Mouse (Mus musculus): ENCODE measurements around the gene Ptms. TPM values are rescaled to one million over a fixed set of nuclear protein-coding genes. Genes with fewer than 3 reads are reported as not detected.

The Ptms gene
- 278 and 322 TPM in 2 replicates for polyA plus RNA-seq (2012)

GRCm38 (mm10) chr6:124919695-124920317 lies at the start of gene Ptms:
TSS of gene Ptms (minus strand) at chr6:124920103.

GRCm38 (mm10) chr6:124965088-124965719 lies 45.3 kb upstream of the Ptms start, which contains the start of gene Cops7a:
TSS of gene Cops7a (minus strand) at chr6:124965538.

GRCm38 (mm10) chr6:124930754-124931524 lies 11.0 kb upstream of the Ptms start, which contains the start of gene Mlf2:
TSS of gene Mlf2 (plus strand) at chr6:124931386.

GRCm38 (mm10) chr6:124911533-124912218 lies 8.2 kb downstream of the Ptms start, which contains the start of gene Lag3:
TSS of gene Lag3 (minus strand) at chr6:124911705.

GRCm38 (mm10) chr6:124887986-124888385 lies 31.9 kb downstream of the Ptms start, which contains the start of gene Cd4:
TSS of gene Cd4 (minus strand) at chr6:124888221.

Other genes with a start within 250 kb of the Ptms start
- 294 and 299 TPM in 2 replicates for gene Emg1, start 207.9 kb downstream of the Ptms start, polyA plus RNA-seq (2012)
- gene Phb2, start 207.8 kb downstream of the Ptms start, polyA plus RNA-seq (2012) = 308 and 359 TPM in 2 replicates
- gene Ptpn6, start 181.4 kb downstream of the Ptms start, polyA plus RNA-seq (2012) = 65.9 and 80.8 TPM in 2 replicates
- gene Grcc10, start 178.7 kb downstream of the Ptms start, polyA plus RNA-seq (2012) = 50.4 and 53.2 TPM in 2 replicates
- gene Gm45234, start 164.1 kb downstream of the Ptms start, polyA plus RNA-seq (2012) = not detected in 2 replicates
- 111 and 137 TPM in 2 replicates for gene Atn1, start 163.6 kb downstream of the Ptms start, polyA plus RNA-seq (2012)
- 0.37 and 0.90 TPM in 2 replicates for gene Eno2, start 150.4 kb downstream of the Ptms start, polyA plus RNA-seq (2012)
- gene Lrrc23, start 140.4 kb downstream of the Ptms start, polyA plus RNA-seq (2012) = 0.37 and 0.47 TPM in 2 replicates
- gene Spsb2, start 111.4 kb downstream of the Ptms start, polyA plus RNA-seq (2012) = 10.0 and 16.9 TPM in 2 replicates
- gene Tpi1, start 105.8 kb downstream of the Ptms start, polyA plus RNA-seq (2012) = 195 and 233 TPM in 2 replicates
- gene Usp5, start 90.6 kb downstream of the Ptms start, polyA plus RNA-seq (2012) = 83.8 and 84.6 TPM in 2 replicates
- 43.2 and 59.7 TPM in 2 replicates for gene Cdca3, start 90.6 kb downstream of the Ptms start, polyA plus RNA-seq (2012)
- gene Gnb3, start 79.8 kb downstream of the Ptms start, polyA plus RNA-seq (2012) = 0.22 TPM in 1 of 2 replicates, not detected in the other
- 8.2 and 16.7 TPM in 2 replicates for gene P3h3, start 62.4 kb downstream of the Ptms start, polyA plus RNA-seq (2012)
- gene Gpr162, start 56.1 kb downstream of the Ptms start, polyA plus RNA-seq (2012) = 0.09 and 0.18 TPM in 2 replicates
- 0.43 and 0.93 TPM in 2 replicates for gene Cd4, start 31.9 kb downstream of the Ptms start, polyA plus RNA-seq (2012)
- gene Lag3, start 8.4 kb downstream of the Ptms start, polyA plus RNA-seq (2012) = 5.7 and 9.5 TPM in 2 replicates
- gene Mlf2, start 11.3 kb upstream of the Ptms start, polyA plus RNA-seq (2012) = 177 and 232 TPM in 2 replicates
- 50.6 and 53.4 TPM in 2 replicates for gene Cops7a, start 45.4 kb upstream of the Ptms start, polyA plus RNA-seq (2012)
- 0.24 and 1.00 TPM in 2 replicates for gene Pianp, start 76.6 kb upstream of the Ptms start, polyA plus RNA-seq (2012)
- gene Zfp384, start 89.0 kb upstream of the Ptms start, polyA plus RNA-seq (2012) = 74.6 and 80.3 TPM in 2 replicates
- gene Ing4, start 119.7 kb upstream of the Ptms start, polyA plus RNA-seq (2012) = 15.9 and 19.1 TPM in 2 replicates
- gene Acrbp, start 129.6 kb upstream of the Ptms start, polyA plus RNA-seq (2012) = 12.2 and 12.7 TPM in 2 replicates
- gene Lpar5, start 147.8 kb upstream of the Ptms start, polyA plus RNA-seq (2012) = 1.8 and 5.1 TPM in 2 replicates
- gene Chd4, start 175.9 kb upstream of the Ptms start, polyA plus RNA-seq (2012) = 149 and 226 TPM in 2 replicates
- 47.6 and 60.9 TPM in 2 replicates for gene Nop2, start 211.8 kb upstream of the Ptms start, polyA plus RNA-seq (2012)
- 48.0 and 55.0 TPM in 2 replicates for gene Iffo1, start 225.1 kb upstream of the Ptms start, polyA plus RNA-seq (2012)
- gene Gapdh, start 246.4 kb upstream of the Ptms start, polyA plus RNA-seq (2012) = 9,186 and 10,401 TPM in 2 replicates